Mouse (Mus musculus): ENCODE data around the gene Trmt112.
A peak's percentile ranks its signal among the peaks of the same experiment; 100 is the strongest.
"Not testable (repeated sequence)": the region's sequence is repeated elsewhere in the genome, so short reads cannot be mapped to it uniquely, and the experiment has no call there.

Gene Trmt112

GRCm38 (mm10) chr19:6907811-6908540 is 1.5 kb upstream of the Trmt112 start:
- no peak for DNase-seq (ENCODE audit: extremely low spot score, low read depth, low spot score)

- DNase-seq (ENCODE audit: extremely low spot score, low read depth, low spot score) = no peak
These were observed 477 bp upstream of the Trmt112 start for GRCm38 (mm10) chr19:6909021-6909420.

- not testable (repeated sequence) for DNase-seq (ENCODE audit: extremely low spot score, low read depth, low spot score)
These were observed 808 bp downstream of the Trmt112 start for GRCm38 (mm10) chr19:6910306-6910705.

GRCm38 (mm10) chr19:6911101-6912074 is 1.9 kb downstream of the Trmt112 start:
- DNase-seq (ENCODE audit: extremely low spot score, low read depth, low spot score) = no peak

- no peak for DNase-seq (ENCODE audit: extremely low spot score, low read depth, low spot score)
These were observed 2.9 kb downstream of the Trmt112 start for GRCm38 (mm10) chr19:6912205-6912970.

GRCm38 (mm10) chr19:6913036-6913435 is 3.5 kb downstream of the Trmt112 start:
- no peak for DNase-seq (ENCODE audit: extremely low spot score, low read depth, low spot score)

GRCm38 (mm10) chr19:6913991-6914390 is 4.5 kb downstream of the Trmt112 start:
- no peak for DNase-seq (ENCODE audit: extremely low spot score, low read depth, low spot score)

GRCm38 (mm10) chr19:6914540-6914939 is 5.0 kb downstream of the Trmt112 start:
- DNase-seq (ENCODE audit: extremely low spot score, low read depth, low spot score) = no peak

- DNase-seq (ENCODE audit: extremely low spot score, low read depth, low spot score) = no peak
These were observed 5.8 kb downstream of the Trmt112 start for GRCm38 (mm10) chr19:6915276-6915675.

GRCm38 (mm10) chr19:6916496-6916895 is 7.0 kb downstream of the Trmt112 start:
- DNase-seq (ENCODE audit: extremely low spot score, low read depth, low spot score) = no peak

GRCm38 (mm10) chr19:6918321-6918720 is 8.8 kb downstream of the Trmt112 start:
- no peak for DNase-seq (ENCODE audit: extremely low spot score, low read depth, low spot score)

- no peak for DNase-seq (ENCODE audit: extremely low spot score, low read depth, low spot score)
These were observed 9.9 kb downstream of the Trmt112 start for GRCm38 (mm10) chr19:6919431-6919830.

GRCm38 (mm10) chr19:6919876-6920740 is 10.6 kb downstream of the Trmt112 start:
- no peak for DNase-seq (ENCODE audit: extremely low spot score, low read depth, low spot score)

GRCm38 (mm10) chr19:6920741-6921636 is 11.5 kb downstream of the Trmt112 start:
- DNase-seq (ENCODE audit: extremely low spot score, low read depth, low spot score) = no peak

GRCm38 (mm10) chr19:6921647-6922567 is 12.4 kb downstream of the Trmt112 start, which contains the start of gene Esrra:
TSS of gene Esrra (minus strand) at chr19:6921813.
- DNase-seq (ENCODE audit: extremely low spot score, low read depth, low spot score) = peak; percentile 91

- DNase-seq (ENCODE audit: extremely low spot score, low read depth, low spot score) = no peak
These were observed 13.6 kb downstream of the Trmt112 start for GRCm38 (mm10) chr19:6922901-6923735.

Measured in hindlimb bud, embryonic 11.5 days (tissue).